Mouse (Mus musculus) A20 (cell line): Measurements from ENCODE around the gene Sfxn5.

Experiments used
- DNase-seq: peaks from one replicate; pipeline ENCODE4 v3.0.0-alpha.2; 2011; ENCODE audit warnings: low read depth, low spot score

The Sfxn5 gene

GRCm38 (mm10) chr6:85191751-85192440, 141.3 kb downstream of the Sfxn5 start:
- no peak for DNase-seq

GRCm38 (mm10) chr6:85190671-85191070, 142.6 kb downstream of the Sfxn5 start:
- no peak for DNase-seq

DNA sequence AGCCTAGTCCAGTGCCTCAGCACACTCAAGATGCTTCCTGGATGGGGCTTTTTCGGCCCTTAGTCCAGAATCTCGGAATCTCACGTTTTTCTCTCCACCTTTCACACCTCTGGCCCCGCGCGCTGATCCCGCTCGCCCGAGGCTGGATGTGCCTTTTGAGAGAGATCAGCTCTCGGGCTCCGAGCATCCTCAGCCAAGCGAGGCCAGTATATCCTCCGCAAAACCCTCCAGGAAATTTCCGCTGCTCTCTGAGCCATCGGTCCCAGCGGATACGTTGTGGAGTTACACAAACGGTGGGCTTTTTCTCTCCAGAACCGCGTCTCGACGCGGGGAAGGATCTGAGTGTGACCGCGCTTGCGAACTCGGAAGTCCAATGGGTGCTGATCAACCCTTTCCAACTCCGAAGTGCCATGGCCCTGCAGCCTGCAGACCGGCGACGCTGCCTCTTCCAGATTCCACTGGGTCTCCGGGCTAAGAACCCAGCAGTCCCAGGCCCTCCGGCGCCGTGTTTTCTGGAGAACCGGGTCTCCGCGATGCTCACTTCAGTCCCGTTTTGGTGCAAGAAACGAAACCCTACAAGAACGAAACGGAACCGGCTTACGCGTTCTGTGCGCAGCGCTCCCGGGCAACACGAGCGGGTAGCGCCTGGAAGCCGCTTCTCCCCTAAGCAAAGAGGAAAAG, 143.2 kb downstream of the Sfxn5 start:
- DNase-seq = no peak

DNA sequence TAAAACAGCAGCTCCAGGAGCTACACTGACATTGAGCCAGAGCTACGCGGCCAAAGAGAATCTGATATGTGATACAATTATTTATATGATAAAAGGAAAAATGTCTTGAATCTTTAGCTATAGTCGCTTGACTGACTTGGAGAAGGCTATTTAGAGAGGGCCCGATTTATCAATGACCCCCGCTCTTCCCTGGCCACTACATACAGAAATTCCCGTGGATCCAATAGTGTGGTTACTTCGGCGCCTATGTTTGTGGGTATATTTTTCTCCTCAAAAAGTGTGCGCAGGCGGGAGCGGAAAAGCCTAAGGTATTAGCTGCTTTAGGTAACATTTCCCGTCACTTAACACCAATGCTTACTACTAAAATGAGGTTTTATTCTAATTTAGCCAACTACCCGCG, 143.9 kb downstream of the Sfxn5 start:
- no peak for DNase-seq

DNA sequence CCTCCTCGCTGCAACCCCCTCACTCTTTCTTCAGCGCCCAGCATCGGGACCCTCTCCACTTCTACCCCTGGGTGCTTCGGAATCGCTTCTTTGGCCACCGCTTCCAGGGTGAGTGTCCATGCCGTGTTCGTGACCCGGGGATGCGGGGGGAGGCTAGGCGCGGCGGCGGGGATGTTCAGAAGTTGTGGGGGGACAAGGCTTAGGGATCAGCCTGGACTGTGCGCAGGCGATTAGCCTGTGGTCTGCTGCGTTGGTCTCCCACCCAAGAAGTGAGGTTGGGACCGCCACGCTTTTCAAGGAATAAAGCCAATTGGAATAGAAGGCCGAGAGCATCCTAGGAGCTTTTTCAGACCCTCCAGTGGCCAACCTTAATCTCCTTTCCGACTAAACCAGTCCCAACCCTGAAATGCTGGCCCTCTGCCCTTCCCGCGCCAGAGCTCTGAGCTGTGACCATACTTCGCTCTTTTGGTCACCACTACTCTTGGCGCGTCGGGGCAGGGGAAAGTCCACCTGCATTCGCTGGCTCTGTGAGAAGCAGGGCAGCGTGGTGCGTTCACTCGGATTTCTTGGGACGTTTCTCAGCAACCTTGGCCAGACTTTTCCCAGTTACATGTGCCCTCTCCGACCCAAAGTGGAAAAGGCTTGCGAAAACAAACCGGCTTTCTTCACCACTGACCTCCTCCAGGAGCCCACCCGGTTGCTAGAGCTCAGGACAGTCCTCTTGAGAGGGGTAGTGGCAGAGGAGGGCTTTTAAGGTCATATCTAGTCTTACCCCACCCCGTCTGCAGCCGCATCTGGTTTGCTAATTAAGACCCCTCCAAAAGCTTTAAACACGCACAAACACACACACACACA, 144.7 kb downstream of the Sfxn5 start:
- DNase-seq = no peak

DNA sequence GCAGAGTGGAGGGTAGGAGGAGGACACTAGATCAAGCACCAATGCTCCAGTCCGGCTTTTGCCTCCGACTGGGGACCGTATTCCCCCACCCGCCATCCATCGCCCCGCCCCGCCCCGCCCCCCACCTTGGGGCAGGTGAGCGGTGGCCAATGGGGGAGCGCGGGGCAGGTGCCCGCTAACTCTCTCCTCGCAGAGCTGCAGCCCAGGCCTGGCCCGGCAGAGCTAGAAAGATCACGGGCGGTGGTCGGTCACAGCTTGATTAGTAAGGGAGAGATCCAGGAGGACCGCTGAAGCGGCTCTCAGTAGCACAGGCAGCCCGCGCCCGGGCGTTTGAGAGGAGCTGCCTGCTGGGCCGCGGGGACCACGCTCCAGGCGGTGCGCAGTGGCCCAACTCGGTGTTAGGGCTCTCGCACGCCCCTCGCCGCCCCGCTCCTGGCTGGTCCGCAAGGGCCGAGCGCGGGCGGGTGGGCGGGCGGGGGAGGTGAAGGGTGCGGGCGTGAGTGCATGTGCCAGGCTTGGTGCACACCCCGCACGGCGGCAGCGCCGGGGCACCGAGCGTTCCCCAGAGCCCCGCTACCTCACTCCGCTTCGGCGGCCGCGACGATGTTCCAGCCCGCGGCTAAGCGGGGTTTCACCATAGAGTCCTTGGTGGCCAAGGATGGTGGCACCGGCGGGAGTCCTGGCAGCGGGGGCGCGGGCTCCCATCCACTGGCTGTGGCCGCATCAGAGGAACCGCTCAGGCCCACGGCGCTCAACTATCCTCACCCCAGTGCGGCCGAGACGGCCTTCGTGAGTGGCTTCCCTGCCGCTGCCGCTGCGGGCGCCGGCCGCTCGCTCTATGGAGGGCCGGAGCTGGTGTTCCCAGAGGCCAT, 145.6 kb downstream of the Sfxn5 start, which contains the start of gene Emx1:
Gene Emx1 (plus strand): TSS at position 99 of the 872 bp plus-strand sequence.
- DNase-seq = no peak

DNA sequence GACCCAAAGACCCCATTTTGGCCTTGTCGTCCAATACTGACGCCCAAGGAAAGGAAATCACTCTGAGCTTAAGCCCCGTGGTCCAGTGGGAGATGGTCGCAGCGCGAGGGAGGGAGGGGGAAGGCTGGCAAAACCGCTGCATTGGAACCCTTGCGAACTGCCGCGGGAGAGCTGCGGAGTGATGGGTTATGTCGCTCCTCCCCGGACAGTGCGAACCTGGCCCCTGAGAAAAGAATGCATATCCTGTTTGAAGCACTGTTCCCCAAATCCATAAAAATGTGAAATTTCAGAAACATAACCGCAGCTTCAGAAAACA, 146.5 kb downstream of the Sfxn5 start:
- no peak for DNase-seq

GRCm38 (mm10) chr6:85186033-85186743, 147.0 kb downstream of the Sfxn5 start:
- no peak for DNase-seq

- no peak for DNase-seq
These were observed 149.3 kb downstream of the Sfxn5 start for GRCm38 (mm10) chr6:85183951-85184350.

GRCm38 (mm10) chr6:85180036-85180435, 153.2 kb downstream of the Sfxn5 start:
- DNase-seq = no peak

GRCm38 (mm10) chr6:85179569-85179968, 153.7 kb downstream of the Sfxn5 start:
- DNase-seq = no peak

GRCm38 (mm10) chr6:85165440-85165921, 167.7 kb downstream of the Sfxn5 start:
- no peak for DNase-seq
